Mouse (Mus musculus) stomach, postnatal 0 days (tissue): ENCODE measurements around the gene Uap1. TPM values are rescaled to one million over a fixed set of nuclear protein-coding genes. Genes with fewer than 3 reads are reported as not detected.

Experiments
- ATAC-seq: fragments of 200-750 bp; cut with Nextera tagmentation; 2 replicates; pipeline ENCODE4 v1.8.0; 2017; ENCODE audit not compliant: low FRiP score, low TSS enrichment
- DNase-seq: peaks from one replicate; pipeline ENCODE4 v3.0.0-alpha.2; 2016; ENCODE audit warnings: low spot score
- H3K27ac ChIP-seq: fragments of 300-500 bp; sonication (generic); replicated peaks from 2 replicates; pipeline ENCODE4 v1.5.1; 2014; ENCODE audit warnings: mild to moderate bottlenecking, control low read depth
- H3K27me3 ChIP-seq: fragments of 300-500 bp; sonication (generic); 2 replicates; pipeline ENCODE4 v1.6.1; 2014; ENCODE audit warnings: low read length; ENCODE audit not compliant: control insufficient read depth, insufficient read depth
- H3K36me3 ChIP-seq: fragments of 300-500 bp; sonication (generic); 2 replicates; pipeline ENCODE4 v1.6.1; 2014; ENCODE audit warnings: low read length, mixed read lengths; ENCODE audit not compliant: control insufficient read depth, insufficient read depth
- H3K4me1 ChIP-seq: fragments of 300-500 bp; sonication (generic); replicated peaks from 2 replicates; pipeline ENCODE4 v1.6.1; 2014; ENCODE audit warnings: antibody characterized with exemption; ENCODE audit not compliant: control insufficient read depth, insufficient read depth
- H3K4me2 ChIP-seq: fragments of 300-500 bp; sonication (generic); replicated peaks from 2 replicates; pipeline ENCODE4 v1.6.1; 2014; ENCODE audit warnings: low read depth, mild to moderate bottlenecking, control low read depth, moderate library complexity
- H3K4me3 ChIP-seq: fragments of 300-500 bp; sonication (generic); 2 replicates; pipeline ENCODE4 v1.5.1; 2014; ENCODE audit warnings: low read depth, low read length, control low read depth
- H3K9ac ChIP-seq: fragments of 300-500 bp; sonication (generic); 2 replicates; pipeline ENCODE4 v1.6.1; 2014; ENCODE audit warnings: mild to moderate bottlenecking, low read length, control low read depth, mixed read lengths
- H3K9me3 ChIP-seq: fragments of 300-500 bp; sonication (generic); 2 replicates; pipeline ENCODE4 v1.6.1; 2016; ENCODE audit warnings: low read length; ENCODE audit not compliant: control insufficient read depth
- CTCF ChIP-seq: IDR thresholded peaks from 2 replicates; pipeline ENCODE4 v1.5.1; 2016; ENCODE audit warnings: antibody characterized with exemption, low read depth, mild to moderate bottlenecking, moderate library complexity
- EP300 ChIP-seq: optimal IDR thresholded peaks from 2 replicates; pipeline ENCODE3; 2016; ENCODE audit warnings: antibody characterized with exemption
- WGBS: fragments of 180-500 bp; shearing (Covaris S2); extraction: QIAGEN DNeasy Blood & Tissue Kit; methylation state at CpG from one replicate; pipeline ENCODE4 v1.1.7; 2014; 5-methylcytosine and 5-hydroxymethylcytosine counted together
- polyA plus RNA-seq: library from polyadenylated mRNA; unstranded; fragments of >200 nt; fragmentation: Nextera tagmentation; extraction: Ambion mirVana; gene quantifications from 2 replicates; pipeline ENCODE4 v1.2.1, GENCODE M21; 2015

The Uap1 gene
- polyA plus RNA-seq, 1 experiment from 2014 or later: 65.0 TPM

DNA sequence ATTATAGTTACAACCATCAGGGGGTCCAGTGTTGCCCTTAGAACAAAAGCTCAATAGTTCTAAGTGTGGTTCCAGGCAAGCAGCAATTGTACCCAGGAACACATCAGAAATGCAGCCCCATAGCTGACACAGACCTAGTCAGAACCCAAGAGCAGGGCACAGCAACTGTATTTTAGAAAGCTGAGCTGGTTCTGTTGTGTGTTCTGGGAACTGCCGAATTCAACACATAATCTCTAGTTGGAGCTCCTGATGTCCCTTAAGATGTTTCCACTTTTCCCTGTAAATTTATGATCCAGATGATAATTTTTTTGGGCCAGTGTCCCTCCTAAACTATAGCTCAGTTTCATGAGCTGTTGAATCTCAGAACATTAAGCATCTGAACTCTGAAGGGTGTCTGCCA lies 17.2 kb upstream of the Uap1 start:
- no peak overlapping the region for H3K4me3 ChIP-seq
- TF ChIP-seq EP300 (no peak), CTCF (no peak)
- no peak overlapping the region for H3K9ac ChIP-seq
- no peaks in the 10 kb centered on the region for H3K27me3 ChIP-seq
- H3K27ac ChIP-seq: no peak overlapping the region
- no peak for ATAC-seq
- H3K4me1 ChIP-seq: no peaks in the 10 kb centered on the region
- 96% methylated on average over 1 of the region's 1 CpGs for WGBS
- DNase-seq: no peak
- no peaks in the 10 kb centered on the region for H3K9me3 ChIP-seq
- H3K36me3 ChIP-seq: peaks cover 14% of the 10 kb centered on the region
- no peak overlapping the region for H3K4me2 ChIP-seq

DNA sequence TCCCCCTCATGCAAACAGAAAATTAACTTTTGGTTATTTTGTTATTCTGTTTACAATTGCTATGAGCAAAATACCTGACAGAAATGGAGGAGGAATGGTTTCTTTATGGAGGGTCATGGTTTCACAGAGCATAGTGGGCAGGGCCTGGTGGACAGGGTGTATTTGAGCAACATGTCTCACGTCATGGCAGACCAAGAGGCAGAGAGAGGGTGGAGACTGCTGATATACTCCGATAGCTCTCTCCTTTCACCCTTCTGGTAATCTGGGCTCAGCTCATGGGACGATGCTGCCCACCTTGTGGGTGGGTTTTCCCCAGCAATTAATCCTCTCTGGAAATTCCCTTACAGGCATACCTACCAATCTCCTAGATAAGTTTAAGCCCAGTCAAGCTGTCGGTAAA lies 15.5 kb upstream of the Uap1 start:
- H3K9me3 ChIP-seq: no peaks in the 10 kb centered on the region
- H3K27me3 ChIP-seq: no peaks in the 10 kb centered on the region
- 65% methylated on average over 4 of the region's 4 CpGs for WGBS
- H3K36me3 ChIP-seq: peaks cover 11% of the 10 kb centered on the region
- H3K9ac ChIP-seq: no peak overlapping the region
- no peaks in the 10 kb centered on the region for H3K4me1 ChIP-seq
- H3K27ac ChIP-seq: no peak overlapping the region
- H3K4me2 ChIP-seq: no peak overlapping the region
- no peak for TF ChIP-seq EP300
- no peak for TF ChIP-seq CTCF
- DNase-seq (peak; percentile 23), ATAC-seq (peak; percentile 70; the same call in 1 of the 2 replicates)
- no peak overlapping the region for H3K4me3 ChIP-seq

- DNase-seq (peak; percentile 54), ATAC-seq (peak; percentile 87)
- H3K27ac ChIP-seq: no peak overlapping the region
- no peaks in the 10 kb centered on the region; the same call in 1 of the 2 replicates for H3K36me3 ChIP-seq
- H3K4me2 ChIP-seq: no peak overlapping the region
- no peak for TF ChIP-seq CTCF
- no peak for TF ChIP-seq EP300
- H3K4me1 ChIP-seq: no peaks in the 10 kb centered on the region
- WGBS: 56% methylated on average over 11 of the region's 11 CpGs
- no peak overlapping the region for H3K4me3 ChIP-seq
- no peaks in the 10 kb centered on the region for H3K27me3 ChIP-seq
- H3K9ac ChIP-seq: no peak overlapping the region
- H3K9me3 ChIP-seq: no peaks in the 10 kb centered on the region
Measured at GRCm38 (mm10) chr1:170188601-170189000, 13.8 kb upstream of the Uap1 start.

- no peak overlapping the region for H3K27ac ChIP-seq
- H3K9me3 ChIP-seq: no peaks in the 10 kb centered on the region
- no peaks in the 10 kb centered on the region for H3K27me3 ChIP-seq
- H3K4me2 ChIP-seq: no peak overlapping the region
- no peak overlapping the region for H3K4me3 ChIP-seq
- no peak overlapping the region for H3K9ac ChIP-seq
- H3K4me1 ChIP-seq: no peaks in the 10 kb centered on the region
- ATAC-seq (no peak), DNase-seq (no peak)
- WGBS: 72% methylated on average over 5 of the region's 5 CpGs
- no peak for TF ChIP-seq CTCF
- TF ChIP-seq EP300: no peak
- no peaks in the 10 kb centered on the region for H3K36me3 ChIP-seq
Measured at GRCm38 (mm10) chr1:170186531-170186930, 11.8 kb upstream of the Uap1 start.

DNA sequence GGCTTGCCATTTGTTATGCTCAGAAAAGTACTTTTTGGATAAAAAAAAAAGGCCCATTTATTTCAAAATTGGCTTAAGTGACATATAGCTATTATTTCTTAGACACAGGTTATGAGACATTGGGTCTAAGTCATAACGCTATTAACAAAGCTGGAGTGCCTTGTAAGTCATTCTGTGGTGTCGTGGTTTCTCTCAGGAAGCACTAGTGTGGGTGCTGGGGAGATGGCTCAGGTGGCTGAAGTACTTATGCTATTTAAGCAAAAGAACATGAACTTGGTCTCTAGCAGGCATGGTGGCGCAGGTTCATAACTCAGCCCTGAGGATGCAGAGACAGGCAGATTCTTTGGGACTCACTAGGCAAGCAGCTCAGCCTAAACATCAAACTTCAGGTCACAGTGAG lies 10.4 kb upstream of the Uap1 start:
- H3K4me3 ChIP-seq: no peak overlapping the region
- TF ChIP-seq CTCF (no peak), EP300 (no peak)
- no peak overlapping the region for H3K9ac ChIP-seq
- H3K27ac ChIP-seq: no peak overlapping the region
- H3K9me3 ChIP-seq: no peaks in the 10 kb centered on the region
- WGBS: 78% methylated on average over 3 of the region's 3 CpGs
- H3K36me3 ChIP-seq: no peaks in the 10 kb centered on the region
- no peaks in the 10 kb centered on the region for H3K27me3 ChIP-seq
- H3K4me1 ChIP-seq: no peaks in the 10 kb centered on the region
- DNase-seq: no peak
- no peak overlapping the region for H3K4me2 ChIP-seq
- ATAC-seq: no peak

- TF ChIP-seq CTCF (no peak), EP300 (no peak)
Measured at GRCm38 (mm10) chr1:170182706-170183105, 7.9 kb upstream of the Uap1 start.

More at GRCm38 (mm10) chr1:170182706-170183105, 7.9 kb upstream of the Uap1 start:
- no peak overlapping the region for H3K27ac ChIP-seq
- H3K9me3 ChIP-seq: no peaks in the 10 kb centered on the region
- no peak for DNase-seq
- no peak for ATAC-seq
- no peaks in the 10 kb centered on the region for H3K27me3 ChIP-seq
- H3K9ac ChIP-seq: no peak overlapping the region
- no peak overlapping the region for H3K4me3 ChIP-seq
- no peaks in the 10 kb centered on the region for H3K36me3 ChIP-seq
- no peaks in the 10 kb centered on the region for H3K4me1 ChIP-seq
- no peak overlapping the region for H3K4me2 ChIP-seq
